ENCODE assay signal across 8 mouse cellular contexts in genomic region chr8:56530359-56530758, GRCm38 (mm10). TPM values are rescaled to one million over a fixed set of nuclear protein-coding genes. Genes with fewer than 3 reads are reported as not detected.
DNase-seq lines count a peak whose midpoint lies in the region; ATAC-seq and TF ChIP-seq lines count a peak whose summit lies in the region.

No protein-coding gene starts in this region.

- no peaks in the 10 kb centered on the region for H3K9me3 ChIP-seq in forebrain, postnatal 0 days (ENCODE audit: low read length)
- H3K9me3 ChIP-seq in forebrain, embryonic 12.5 days: no peaks in the 10 kb centered on the region
- no peaks in the 10 kb centered on the region for H3K9me3 ChIP-seq in kidney, postnatal 0 days (replicated peaks; ENCODE audit: low read length)

- no peak overlapping the region for H3K27ac ChIP-seq in forebrain, postnatal 0 days (ENCODE audit: low read depth, low read length)
- H3K27ac ChIP-seq in forebrain, embryonic 12.5 days: no peak overlapping the region
- H3K27ac ChIP-seq in cortical plate, adult 2 months (ENCODE audit: insufficient read depth, low read length): no peak overlapping the region
- H3K27ac ChIP-seq in kidney, postnatal 0 days: no peak overlapping the region

- H3K4me2 ChIP-seq in forebrain, postnatal 0 days (ENCODE audit: low read depth): no peak overlapping the region
- H3K4me2 ChIP-seq in forebrain, embryonic 12.5 days: no peak overlapping the region
- H3K4me2 ChIP-seq in kidney, postnatal 0 days (ENCODE audit: low read length): no peak overlapping the region

- no peak for TF ChIP-seq POLR2A in cortical plate, adult 2 months (IDR thresholded peaks at IDR 0.05; ENCODE audit: extremely low read depth, insufficient read depth, low read length)

- ATAC-seq in forebrain, postnatal 0 days: peak; percentile 58
- ATAC-seq in forebrain, embryonic 12.5 days (ENCODE audit: low FRiP score): no peak
- no peak for ATAC-seq in kidney, postnatal 0 days (replicated peaks; ENCODE audit: low FRiP score, low read depth)

- H3K4me1 ChIP-seq in forebrain, postnatal 0 days (ENCODE audit: insufficient read depth): no peaks in the 10 kb centered on the region
- no peaks in the 10 kb centered on the region for H3K4me1 ChIP-seq in forebrain, embryonic 12.5 days
- no peaks in the 10 kb centered on the region for H3K4me1 ChIP-seq in cortical plate, adult 2 months (ENCODE audit: control insufficient read depth, insufficient read depth, low read length)
- no peaks in the 10 kb centered on the region for H3K4me1 ChIP-seq in kidney, postnatal 0 days (replicated peaks; ENCODE audit: insufficient read depth, low read length)

- peak; percentile 79 for DNase-seq in forebrain, postnatal 0 days
- peak; percentile 70 for DNase-seq in urinary bladder, postnatal 25 days (ENCODE audit: low spot score)
- no peak for DNase-seq in urinary bladder, adult 2 months (ENCODE audit: low spot score)
- peak; percentile 69 for DNase-seq in kidney, postnatal 0 days (ENCODE audit: low spot score)
- peak; percentile 29 for DNase-seq in lung, postnatal 25 days (ENCODE audit: low spot score)
- peak; percentile 37 to 83 for DNase-seq in spleen, postnatal 4 days (ENCODE audit: low spot score in 2 of 2)

- H3K9ac ChIP-seq in forebrain, postnatal 0 days: no peak overlapping the region
- H3K9ac ChIP-seq in forebrain, embryonic 12.5 days: no peak overlapping the region
- H3K9ac ChIP-seq in kidney, postnatal 0 days (ENCODE audit: low read depth, low read length): no peak overlapping the region

- H3K4me3 ChIP-seq in forebrain, postnatal 0 days (ENCODE audit: low read depth, low read length): no peak overlapping the region
- H3K4me3 ChIP-seq in forebrain, embryonic 12.5 days (replicated peaks): no peak overlapping the region
- H3K4me3 ChIP-seq in cortical plate, adult 2 months (ENCODE audit: insufficient read depth, low read length): no peak overlapping the region
- no peak overlapping the region for H3K4me3 ChIP-seq in kidney, postnatal 0 days (replicated peaks; ENCODE audit: low read depth, low read length)

- 4% methylated on average over 3 of the region's 3 CpGs for WGBS in forebrain, postnatal 0 days
- 7% methylated on average over 3 of the region's 3 CpGs for WGBS in forebrain, embryonic 12.5 days
- 4% methylated on average over 3 of the region's 3 CpGs for WGBS in kidney, postnatal 0 days

- H3K27me3 ChIP-seq in forebrain, postnatal 0 days (ENCODE audit: insufficient read depth, low read length): no peaks in the 10 kb centered on the region
- H3K27me3 ChIP-seq in forebrain, embryonic 12.5 days: no peaks in the 10 kb centered on the region
- no peaks in the 10 kb centered on the region for H3K27me3 ChIP-seq in kidney, postnatal 0 days (ENCODE audit: insufficient read depth, low read length)

- H3K36me3 ChIP-seq in forebrain, postnatal 0 days (ENCODE audit: insufficient read depth): peaks cover 13% of the 10 kb centered on the region; the same call in 1 of the 2 replicates
- peaks cover 9% of the 10 kb centered on the region for H3K36me3 ChIP-seq in forebrain, embryonic 12.5 days (replicated peaks)
- peaks cover 7% of the 10 kb centered on the region; the same call in 1 of the 2 replicates for H3K36me3 ChIP-seq in kidney, postnatal 0 days (ENCODE audit: insufficient read depth, low read length)

- peak; percentile 85 for TF ChIP-seq CTCF in forebrain, postnatal 0 days (IDR thresholded peaks at IDR 0.05; ENCODE audit: low read depth)
- TF ChIP-seq CTCF in cortical plate, adult 2 months (IDR thresholded peaks at IDR 0.05; ENCODE audit: extremely low read depth, insufficient read depth, low read length): peak; percentile 83
- TF ChIP-seq CTCF in kidney, postnatal 0 days (IDR thresholded peaks at IDR 0.05; ENCODE audit: low read depth): peak; percentile 88

RNA-seq across cellular contexts. Expression of gene Cep44, which starts 20.5 kb away (rescaled TPM):
- 33.8 and 38.9 TPM in 2 replicates for total RNA-seq in forebrain, postnatal 0 days (2014; rRNA removed)
- polyA plus RNA-seq in forebrain, postnatal 0 days (2015; fragmentation: Nextera tagmentation; extraction: Ambion mirVana): 19.9 and 20.0 TPM in 2 replicates
- polyA plus RNA-seq in forebrain, embryonic 12.5 days (2016; fragmentation: Nextera tagmentation; extraction: Ambion mirVana): 39.3 and 41.4 TPM in 2 replicates
- 19.4 and 25.5 TPM in 2 replicates for polyA plus RNA-seq in urinary bladder, adult 2 months (2012; rRNA removed)
- 22.4 and 22.6 TPM in 2 replicates for polyA plus RNA-seq in cortical plate, adult 2 months (2012; rRNA removed)
- polyA plus RNA-seq in kidney, postnatal 0 days (2015; fragmentation: Nextera tagmentation; extraction: Ambion mirVana): 30.1 and 32.3 TPM in 2 replicates

RNA-seq across cellular contexts. Expression of gene Fbxo8, which starts 20.5 kb away (rescaled TPM):
- 25.5 and 32.5 TPM in 2 replicates for total RNA-seq in forebrain, postnatal 0 days (2014; rRNA removed)
- 35.1 and 42.7 TPM in 2 replicates for polyA plus RNA-seq in forebrain, postnatal 0 days (2015; fragmentation: Nextera tagmentation; extraction: Ambion mirVana)
- polyA plus RNA-seq in forebrain, embryonic 12.5 days (2016; fragmentation: Nextera tagmentation; extraction: Ambion mirVana): 32.7 and 36.6 TPM in 2 replicates
- polyA plus RNA-seq in urinary bladder, adult 2 months (2012; rRNA removed): 33.9 and 36.5 TPM in 2 replicates
- polyA plus RNA-seq in cortical plate, adult 2 months (2012; rRNA removed): 35.6 and 37.9 TPM in 2 replicates
- 56.7 and 58.8 TPM in 2 replicates for polyA plus RNA-seq in kidney, postnatal 0 days (2015; fragmentation: Nextera tagmentation; extraction: Ambion mirVana)
